Mouse (Mus musculus) forebrain, embryonic 14.5 days (tissue): ENCODE data around the gene Smndc1. TPM values are rescaled to one million over a fixed set of nuclear protein-coding genes. Genes with fewer than 3 reads are reported as not detected.

Source experiments
- ATAC-seq: fragments of 200-750 bp; cut with Nextera tagmentation; 2 replicates; pipeline ENCODE4 v1.8.0; 2017; ENCODE audit warnings: mild to moderate bottlenecking, moderate library complexity
- DNase-seq: peaks from one replicate; pipeline ENCODE4 v3.0.0-alpha.2; 2015; ENCODE audit warnings: low spot score
- H3K27ac ChIP-seq: fragments of 300-500 bp; sonication (generic); 2 replicates; pipeline ENCODE4 v1.5.1; 2014; ENCODE audit warnings: low read depth, mild to moderate bottlenecking, control low read depth, low read length, moderate library complexity
- H3K27me3 ChIP-seq: fragments of 300-500 bp; sonication (generic); replicated peaks from 2 replicates; pipeline ENCODE4 v1.6.1; 2014; ENCODE audit warnings: low read length, control low read depth, mixed read lengths; ENCODE audit not compliant: control insufficient read depth, insufficient read depth
- H3K36me3 ChIP-seq: fragments of 300-500 bp; sonication (generic); 2 replicates; pipeline ENCODE4 v1.6.1; 2014; ENCODE audit warnings: low read length, control low read depth; ENCODE audit not compliant: control insufficient read depth, insufficient read depth
- H3K4me1 ChIP-seq: fragments of 300-500 bp; sonication (generic); 2 replicates; pipeline ENCODE4 v1.6.1; 2014; ENCODE audit warnings: antibody characterized with exemption, low read length, control low read depth; ENCODE audit not compliant: control insufficient read depth, insufficient read depth
- H3K4me2 ChIP-seq: fragments of 300-500 bp; sonication (generic); 2 replicates; pipeline ENCODE4 v1.6.1; 2014; ENCODE audit warnings: mild to moderate bottlenecking, control low read depth, low read length
- H3K4me3 ChIP-seq: fragments of 300-500 bp; sonication (generic); 2 replicates; pipeline ENCODE4 v1.5.1; 2014; ENCODE audit warnings: low read depth, low read length, control low read depth
- H3K9ac ChIP-seq: fragments of 300-500 bp; sonication (generic); 2 replicates; pipeline ENCODE4 v1.6.1; 2014; ENCODE audit warnings: mild to moderate bottlenecking, low read length, control low read depth, moderate library complexity
- H3K9me3 ChIP-seq: fragments of 300-500 bp; sonication (generic); replicated peaks from 2 replicates; pipeline ENCODE4 v1.6.1; 2016; ENCODE audit warnings: low read length, control low read depth, mixed read lengths; ENCODE audit not compliant: control insufficient read depth
- WGBS: fragments of 180-500 bp; shearing (Covaris S2); extraction: QIAGEN DNeasy Blood & Tissue Kit; methylation state at CpG from one replicate; pipeline ENCODE4 v1.1.7; 2014; 5-methylcytosine and 5-hydroxymethylcytosine counted together
- polyA plus RNA-seq: library from polyadenylated mRNA; unstranded; fragments of >200 nt; fragmentation: Nextera tagmentation; extraction: Ambion mirVana; gene quantifications from 2 replicates; pipeline ENCODE4 v1.2.1, GENCODE M21; 2014

Smndc1 gene
- polyA plus RNA-seq, 1 experiment from 2014 or later, result 41.5 TPM

- H3K36me3 ChIP-seq, result no peaks in the 10 kb centered on the region
- DNase-seq (peak; percentile 82), ATAC-seq (no peak)
- peaks cover 6% of the 10 kb centered on the region for H3K4me1 ChIP-seq
- H3K4me2 ChIP-seq, result no peak overlapping the region
- no peak overlapping the region for H3K4me3 ChIP-seq
- H3K27ac ChIP-seq, result no peak overlapping the region
- H3K27me3 ChIP-seq, result no peaks in the 10 kb centered on the region
- H3K9me3 ChIP-seq, result no peaks in the 10 kb centered on the region
- no peak overlapping the region for H3K9ac ChIP-seq
- 15% methylated on average over 7 of the region's 7 CpGs for WGBS
Observed at GRCm38 (mm10) chr19:53394552-53394951, 4.2 kb upstream of the Smndc1 start.

DNA sequence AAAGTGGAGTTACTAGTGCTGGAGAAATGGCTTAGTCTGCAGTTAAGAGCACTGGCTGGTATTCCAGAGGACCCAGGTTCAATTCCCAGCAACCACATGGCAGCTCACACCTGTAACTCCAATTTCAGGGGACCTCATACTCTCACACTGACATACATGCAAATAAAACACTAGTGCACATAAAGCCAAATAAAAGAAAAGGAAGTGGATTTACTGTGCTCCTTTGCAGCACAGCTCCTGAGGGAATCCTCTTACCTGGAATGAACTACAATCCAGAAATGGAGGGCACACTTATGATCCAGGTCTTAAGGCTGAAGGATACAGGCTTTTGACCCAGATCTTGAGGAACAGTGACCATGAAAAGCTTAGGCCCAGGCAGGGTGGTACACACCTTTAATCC is 3.3 kb upstream of the Smndc1 start:
- no peak overlapping the region for H3K9ac ChIP-seq
- ATAC-seq (no peak), DNase-seq (no peak)
- peaks cover 9% of the 10 kb centered on the region for H3K4me1 ChIP-seq
- peaks cover 3% of the 10 kb centered on the region for H3K36me3 ChIP-seq
- no peak overlapping the region for H3K4me2 ChIP-seq
- no peak overlapping the region for H3K27ac ChIP-seq
- no peak overlapping the region for H3K4me3 ChIP-seq
- no peaks in the 10 kb centered on the region for H3K9me3 ChIP-seq
- H3K27me3 ChIP-seq, result no peaks in the 10 kb centered on the region

- no peaks in the 10 kb centered on the region for H3K9me3 ChIP-seq
- H3K9ac ChIP-seq, result no peak overlapping the region
- ATAC-seq (no peak), DNase-seq (no peak)
- WGBS, result 67% methylated on average over 8 of the region's 8 CpGs
- H3K4me3 ChIP-seq, result no peak overlapping the region
- peaks cover 9% of the 10 kb centered on the region for H3K4me1 ChIP-seq
- H3K27me3 ChIP-seq, result no peaks in the 10 kb centered on the region
- peaks cover 11% of the 10 kb centered on the region for H3K36me3 ChIP-seq
- no peak overlapping the region for H3K27ac ChIP-seq
- no peak overlapping the region for H3K4me2 ChIP-seq
Observed at GRCm38 (mm10) chr19:53392781-53393343, 2.5 kb upstream of the Smndc1 start.

DNA sequence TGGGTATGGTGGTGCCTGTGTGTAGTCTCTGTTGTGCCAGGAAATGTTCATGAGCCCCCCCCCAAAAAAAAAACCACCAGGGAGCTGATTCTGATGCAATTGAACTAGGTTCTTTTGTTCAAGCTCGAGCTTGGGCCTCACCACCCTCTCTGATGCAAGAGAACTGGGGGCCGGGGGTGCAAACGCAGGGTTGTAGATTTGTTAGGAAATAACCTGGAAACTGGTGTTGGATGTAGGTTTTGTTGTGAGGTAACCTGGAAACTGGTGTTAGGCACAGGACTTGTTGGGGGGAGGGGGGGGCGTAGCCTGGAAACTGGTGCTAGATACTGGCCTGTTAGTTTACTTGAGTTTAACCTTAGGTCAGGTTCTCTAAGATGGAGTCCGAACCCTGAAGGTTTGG is 1.4 kb upstream of the Smndc1 start:
- 0 out of 2 replicates have a peak overlapping the region, but pooled peaks have one; percentile 99 for H3K4me3 ChIP-seq
- H3K9me3 ChIP-seq, result no peaks in the 10 kb centered on the region
- H3K4me1 ChIP-seq, result peaks cover 9% of the 10 kb centered on the region
- H3K36me3 ChIP-seq, result peaks cover 22% of the 10 kb centered on the region
- ATAC-seq (no peak), DNase-seq (no peak)
- no peak overlapping the region for H3K27ac ChIP-seq
- peak overlapping the region; percentile 83 for H3K4me2 ChIP-seq
- no peak overlapping the region; the same call in 1 of the 2 replicates for H3K9ac ChIP-seq
- H3K27me3 ChIP-seq, result no peaks in the 10 kb centered on the region
- WGBS, result 81% methylated on average over 5 of the region's 5 CpGs

DNA sequence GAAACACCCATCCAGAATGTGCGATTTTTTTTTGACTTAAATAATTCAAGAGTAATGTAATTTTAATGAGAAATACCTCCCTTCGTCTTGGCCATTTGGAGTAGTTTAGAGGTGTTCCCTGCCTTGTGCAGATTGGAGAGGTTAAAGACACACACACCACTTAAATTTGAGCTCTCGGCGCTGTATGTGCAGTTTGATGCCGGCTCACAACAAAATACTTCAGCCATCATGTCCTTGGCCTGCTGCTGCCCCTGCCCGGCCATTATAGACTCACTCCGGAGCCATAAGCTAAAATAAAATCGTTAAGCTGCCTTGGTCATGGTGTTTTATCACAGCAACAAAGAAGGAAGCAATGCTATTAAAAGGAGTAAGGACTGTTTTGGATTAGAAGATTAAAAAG is 1.0 kb upstream of the Smndc1 start:
- Histone ChIP-seq H3K27me3 (no peaks in the 10 kb centered on the region), H3K4me1 (peaks cover 9% of the 10 kb centered on the region), H3K9me3 (no peaks in the 10 kb centered on the region), H3K4me3 (peak overlapping the region; percentile 99), H3K36me3 (peaks cover 24% of the 10 kb centered on the region), H3K27ac (no peak overlapping the region), H3K9ac (peak overlapping the region; percentile 72), H3K4me2 (peak overlapping the region; percentile 83)
- WGBS, result 47% methylated on average over 8 of the region's 8 CpGs
- ATAC-seq (no peak), DNase-seq (no peak)

- ATAC-seq, result peak; percentile 86
- DNase-seq, result no peak
- Histone ChIP-seq H3K9me3 (no peaks in the 10 kb centered on the region), H3K27ac (peak overlapping the region; percentile 97), H3K4me3 (peak overlapping the region; percentile 99), H3K27me3 (no peaks in the 10 kb centered on the region), H3K9ac (peak overlapping the region; percentile 98), H3K4me1 (peaks cover 9% of the 10 kb centered on the region), H3K36me3 (peaks cover 34% of the 10 kb centered on the region), H3K4me2 (peak overlapping the region; percentile 77)
- under 1% methylated on average over 59 of the region's 59 CpGs for WGBS
Observed at GRCm38 (mm10) chr19:53389851-53390431, 437 bp downstream of the Smndc1 start.

DNA sequence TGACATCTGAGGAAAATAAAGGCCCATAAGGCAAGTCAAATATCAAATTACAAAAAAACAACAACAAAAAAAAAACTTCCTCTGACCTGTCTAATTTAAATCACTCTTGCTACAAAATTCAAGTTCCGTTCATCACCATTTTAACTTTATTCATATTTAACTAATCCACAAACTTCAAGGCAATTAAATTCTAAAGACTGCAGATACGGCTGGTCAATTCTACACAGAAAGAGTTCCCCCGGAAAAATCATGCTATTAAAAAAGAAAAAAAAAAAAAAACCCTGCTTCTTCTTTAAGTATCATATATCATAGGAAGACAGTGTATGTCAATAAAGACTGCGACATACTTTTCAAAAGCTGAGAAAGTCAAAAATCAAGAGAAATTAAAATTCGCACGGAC is 961 bp downstream of the Smndc1 start:
- Histone ChIP-seq H3K27ac (peak overlapping the region; percentile 97; the same call in 1 of the 2 replicates), H3K36me3 (peaks cover 39% of the 10 kb centered on the region), H3K4me3 (peak overlapping the region; percentile 99), H3K9me3 (no peaks in the 10 kb centered on the region), H3K9ac (peak overlapping the region; percentile 98), H3K27me3 (no peaks in the 10 kb centered on the region), H3K4me1 (peaks cover 9% of the 10 kb centered on the region), H3K4me2 (peak overlapping the region; percentile 77)
- ATAC-seq (no peak), DNase-seq (no peak)
- WGBS, result 27% methylated on average over 6 of the region's 6 CpGs

DNA sequence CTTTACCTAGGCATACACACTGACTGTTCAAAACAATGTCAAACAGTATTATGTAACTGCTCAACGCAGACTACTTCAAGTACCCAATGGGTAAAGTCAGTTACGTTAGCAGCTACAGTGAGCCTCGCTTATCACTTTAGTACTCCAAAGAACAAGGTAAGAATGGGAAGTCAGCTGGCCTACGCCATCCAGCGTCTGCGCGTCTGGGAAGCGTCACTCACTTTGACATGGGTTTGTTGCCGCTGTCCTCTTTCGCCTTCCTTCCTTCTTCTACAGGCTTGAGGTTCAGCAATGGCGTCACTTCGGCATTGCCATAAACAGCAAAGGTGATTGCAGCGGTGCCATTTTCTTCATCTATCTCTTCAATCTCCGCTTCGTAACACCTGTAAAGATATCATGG is 7.0 kb downstream of the Smndc1 start:
- no peak for DNase-seq
- WGBS, result 97% methylated on average over 15 of the region's 15 CpGs
- ATAC-seq, result no peak
- no peak overlapping the region for H3K27ac ChIP-seq
- no peaks in the 10 kb centered on the region for H3K27me3 ChIP-seq
- H3K36me3 ChIP-seq, result peaks cover 82% of the 10 kb centered on the region
- H3K4me1 ChIP-seq, result no peaks in the 10 kb centered on the region
- no peak overlapping the region for H3K9ac ChIP-seq
- H3K4me2 ChIP-seq, result no peak overlapping the region
- no peaks in the 10 kb centered on the region for H3K9me3 ChIP-seq
- no peak overlapping the region for H3K4me3 ChIP-seq

GRCm38 (mm10) chr19:53378421-53378820 is 12.0 kb downstream of the Smndc1 start:
- Histone ChIP-seq H3K9ac (no peak overlapping the region), H3K36me3 (peaks cover 71% of the 10 kb centered on the region), H3K27me3 (no peaks in the 10 kb centered on the region), H3K27ac (no peak overlapping the region), H3K4me2 (no peak overlapping the region), H3K4me1 (no peaks in the 10 kb centered on the region), H3K9me3 (no peaks in the 10 kb centered on the region), H3K4me3 (no peak overlapping the region)
- 93% methylated on average over 10 of the region's 10 CpGs for WGBS
- no peak for DNase-seq
- no peak for ATAC-seq
